ENCODE assay signal across 12 mouse cellular contexts in the genomic region with DNA sequence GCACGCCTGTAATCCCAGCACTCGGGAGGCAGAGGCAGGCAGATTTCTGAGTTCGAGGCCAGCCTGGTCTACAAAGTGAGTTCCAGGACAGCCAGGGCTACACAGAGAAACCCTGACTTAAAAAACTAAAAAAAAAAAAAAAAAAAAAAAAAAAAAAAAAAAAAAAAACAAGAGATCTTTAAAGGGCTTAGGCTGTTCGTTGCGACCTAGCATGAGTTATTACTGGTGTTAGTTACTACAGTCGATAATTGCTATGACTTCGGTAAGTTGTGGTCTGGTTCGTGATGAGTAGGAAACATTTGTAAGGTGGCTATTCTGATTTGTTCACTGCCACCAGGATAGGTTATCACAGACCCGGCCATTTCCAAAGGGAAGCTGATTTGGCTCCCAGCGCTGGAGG. TPM values are rescaled to one million over a fixed set of nuclear protein-coding genes. Genes with fewer than 3 reads are reported as not detected.
"Had no signal": no experiment of that assay in that cellular context is flagged by ENCODE, and none has a peak within 500 bp of the region (broad histone marks: within the 10 kb centered on the region; RNA-seq: fewer than 3 reads in every experiment).

No protein-coding gene starts in this region.

RNA-seq across cellular contexts. Expression of gene Pnpla1, which starts 41.9 kb away (rescaled TPM):
- total RNA-seq: gastrocnemius, adult 8-10 months; gastrocnemius, postnatal 36 days; heart, adult 2 months; heart, postnatal 14 days; heart, postnatal 36 days had no signal
- polyA plus RNA-seq: hindbrain, embryonic 11.5 days; hindbrain, embryonic 13.5 days; kidney, embryonic 14.5 days; kidney, embryonic 16.5 days; limb, embryonic 12.5 days; liver, embryonic 11.5 days; liver, embryonic 13.5 days had no signal

RNA-seq across cellular contexts. Expression of gene Mapk13, which starts 47.2 kb away (rescaled TPM):
- total RNA-seq: gastrocnemius, postnatal 36 days had no signal
